Mouse (Mus musculus) cerebellum, adult (tissue): Measurements from ENCODE around the gene Tmem246.
"Not testable (repeated sequence)": the region's sequence is repeated elsewhere in the genome, so short reads cannot be mapped to it uniquely, and the experiment has no call there.

Experiments used
- ATAC-seq: cut with Nextera tagmentation; 2 replicates; pipeline ENCODE4 v1.9.2; 2017; ENCODE audit warnings: mild to moderate bottlenecking, moderate library complexity, mixed read lengths; ENCODE audit not compliant: insufficient number of reproducible peaks, low FRiP score, low TSS enrichment

Tmem246 gene

GRCm38 (mm10) chr4:49597183-49598100, at the start of gene Tmem246:
Gene Tmem246 (minus strand): TSS chr4:49597876.
- ATAC-seq = peak; percentile 93

- ATAC-seq = no peak
These were observed 42.2 kb upstream of the Tmem246 start for GRCm38 (mm10) chr4:49639913-49640312.

- ATAC-seq = no peak
These were observed 40.1 kb upstream of the Tmem246 start for GRCm38 (mm10) chr4:49637821-49638220.

- no peak; the same call in 1 of the 2 replicates for ATAC-seq
These were observed 34.4 kb upstream of the Tmem246 start for GRCm38 (mm10) chr4:49632139-49632481.

- peak; percentile 97 for ATAC-seq
These were observed 33.9 kb upstream of the Tmem246 start, which contains the start of gene Rnf20 for GRCm38 (mm10) chr4:49631319-49632138. Gene Rnf20 (plus strand): TSS chr4:49632006.

- ATAC-seq = no peak
These were observed 31.3 kb upstream of the Tmem246 start for GRCm38 (mm10) chr4:49628941-49629340.

- no peak for ATAC-seq
These were observed 29.3 kb upstream of the Tmem246 start for GRCm38 (mm10) chr4:49626973-49627372.

GRCm38 (mm10) chr4:49624969-49625368, 27.3 kb upstream of the Tmem246 start:
- not testable (repeated sequence) for ATAC-seq

GRCm38 (mm10) chr4:49623916-49624315, 26.2 kb upstream of the Tmem246 start:
- ATAC-seq = no peak

GRCm38 (mm10) chr4:49622272-49622671, 24.6 kb upstream of the Tmem246 start:
- no peak for ATAC-seq

GRCm38 (mm10) chr4:49619861-49620260, 22.2 kb upstream of the Tmem246 start:
- not testable (repeated sequence) for ATAC-seq

- ATAC-seq = no peak
These were observed 19.2 kb upstream of the Tmem246 start for GRCm38 (mm10) chr4:49616924-49617323.

- no peak for ATAC-seq
These were observed 7.8 kb upstream of the Tmem246 start for GRCm38 (mm10) chr4:49605459-49605858.

- no peak for ATAC-seq
These were observed 6.9 kb upstream of the Tmem246 start for GRCm38 (mm10) chr4:49604616-49605015.

GRCm38 (mm10) chr4:49604016-49604546, 6.4 kb upstream of the Tmem246 start:
- no peak for ATAC-seq

- no peak for ATAC-seq
These were observed 5.5 kb upstream of the Tmem246 start for GRCm38 (mm10) chr4:49603161-49603560.

- peak; percentile 43 for ATAC-seq
These were observed 862 bp downstream of the Tmem246 start for GRCm38 (mm10) chr4:49596846-49597182.

GRCm38 (mm10) chr4:49590152-49590551, 7.5 kb downstream of the Tmem246 start:
- no peak for ATAC-seq

GRCm38 (mm10) chr4:49586811-49587210, 10.9 kb downstream of the Tmem246 start:
- no peak for ATAC-seq

- ATAC-seq = no peak
These were observed 12.1 kb downstream of the Tmem246 start for GRCm38 (mm10) chr4:49585524-49586101.
